Mouse (Mus musculus): ENCODE measurements around the gene Oas1d.
"Not testable (repeated sequence)": the region's sequence is repeated elsewhere in the genome, so short reads cannot be mapped to it uniquely, and the experiment has no call there.

Gene Oas1d

DNA sequence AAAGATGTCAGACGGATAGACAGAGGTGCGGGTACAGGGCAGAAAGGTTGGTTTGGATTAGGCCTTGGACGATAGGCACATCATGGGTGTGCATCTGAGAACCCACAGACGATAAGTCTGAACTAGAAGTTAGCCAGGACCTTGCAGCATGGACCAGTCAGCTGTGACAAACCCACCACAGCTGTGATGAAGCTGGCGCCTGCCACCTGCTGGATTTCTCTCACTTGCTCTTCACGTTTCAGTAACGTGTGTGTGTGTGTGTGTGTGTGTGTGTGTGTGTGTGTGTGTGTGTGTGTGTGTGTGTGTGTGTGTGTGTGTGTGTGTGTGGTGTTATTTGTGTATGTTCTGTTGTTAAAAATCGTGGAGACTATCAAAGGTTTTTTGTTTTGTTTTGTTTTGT is at the start of gene Oas1d:
Oas1d (plus strand) TSS at position 333 of the 400 bp plus-strand sequence.
- not testable (repeated sequence) for DNase-seq

GRCm38 (mm10) chr5:120865336-120865860 is 48.9 kb upstream of the Oas1d start:
- DNase-seq: no peak

DNA sequence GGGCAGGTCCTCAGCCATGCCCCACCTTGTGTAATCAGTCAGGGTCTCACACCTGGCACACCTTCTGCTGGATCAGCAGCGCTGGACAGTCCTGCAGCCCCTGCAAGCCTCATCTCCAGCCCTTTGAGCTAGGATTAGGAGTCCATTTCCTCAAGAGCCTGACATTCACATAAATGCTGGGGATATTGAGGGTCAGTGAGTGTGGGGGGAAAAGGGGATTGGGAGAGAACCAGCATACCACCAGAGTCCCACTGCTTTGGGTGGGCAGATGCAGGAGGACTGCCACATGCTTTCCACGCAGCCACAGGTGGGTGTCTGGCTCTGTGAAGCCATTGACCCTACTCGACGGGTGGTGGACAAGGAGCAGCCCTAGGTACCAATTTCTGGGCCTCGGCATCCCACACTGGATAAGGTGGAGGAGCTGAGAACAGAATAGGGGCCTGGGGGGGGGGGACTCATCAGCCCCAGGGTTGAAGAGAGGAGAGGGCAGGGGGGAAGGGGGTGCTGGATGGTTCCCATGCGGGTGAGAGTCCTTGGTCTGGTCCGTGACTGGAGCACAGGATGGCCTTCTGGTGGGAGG is 44.8 kb upstream of the Oas1d start:
- DNase-seq: no peak

DNA sequence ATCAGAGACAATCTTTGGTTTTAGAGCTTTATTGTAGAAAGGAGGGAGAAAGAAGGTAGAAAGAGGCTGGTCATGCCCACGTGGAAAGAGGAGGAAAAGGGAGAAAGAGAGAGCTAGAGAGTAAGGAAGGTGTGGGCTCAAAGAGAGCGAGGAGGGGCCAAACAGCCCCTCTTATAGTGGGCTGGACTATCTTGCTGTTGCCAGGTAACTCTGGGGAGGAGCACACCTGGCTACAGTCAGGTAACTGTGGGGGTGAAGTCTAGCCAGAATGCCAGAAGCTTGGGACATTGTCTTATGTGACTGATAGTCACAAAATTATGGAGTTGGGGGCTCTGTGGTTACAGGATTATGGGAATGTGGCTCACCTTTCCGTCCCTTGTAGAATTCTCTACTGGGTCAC is 44.3 kb upstream of the Oas1d start:
- no peak for DNase-seq

DNA sequence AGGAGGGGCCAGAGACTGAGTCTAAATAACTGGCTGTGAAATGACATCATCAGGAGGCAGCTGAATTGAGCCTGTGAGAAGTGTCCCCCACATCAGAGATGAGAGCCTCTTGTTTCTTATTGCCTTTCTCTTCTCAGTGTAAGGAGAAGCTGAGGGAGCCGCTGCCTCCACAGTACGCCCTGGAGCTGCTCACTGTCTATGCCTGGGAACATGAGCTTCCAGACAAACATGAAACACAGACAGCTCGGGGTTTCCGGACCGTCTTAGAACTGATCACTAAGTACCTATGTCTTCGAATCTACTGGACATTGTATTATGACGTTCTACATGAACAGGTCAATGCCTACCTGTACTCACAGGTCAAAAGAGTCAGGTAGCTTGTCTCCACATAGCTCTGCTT is 43.6 kb upstream of the Oas1d start:
- DNase-seq: no peak

DNA sequence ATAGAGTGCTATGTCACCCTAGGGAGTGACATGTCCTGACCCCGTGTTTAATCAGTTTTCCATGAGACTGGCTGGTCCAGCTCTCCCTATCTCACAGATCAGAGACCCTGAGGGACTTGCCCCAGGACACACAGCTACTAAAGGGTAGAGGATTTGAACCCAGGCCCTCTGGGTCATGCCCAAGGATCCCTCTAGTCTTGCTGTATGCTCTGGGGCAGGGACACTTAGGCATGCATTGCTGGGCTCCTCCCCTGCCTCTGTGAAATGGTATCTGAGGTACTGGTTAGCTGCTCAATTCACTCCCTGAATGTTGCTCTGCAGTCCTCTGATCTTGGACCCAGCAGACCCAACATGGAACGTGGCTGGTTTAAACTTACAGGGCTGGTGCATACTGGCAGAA is 42.9 kb upstream of the Oas1d start:
- no peak for DNase-seq

DNA sequence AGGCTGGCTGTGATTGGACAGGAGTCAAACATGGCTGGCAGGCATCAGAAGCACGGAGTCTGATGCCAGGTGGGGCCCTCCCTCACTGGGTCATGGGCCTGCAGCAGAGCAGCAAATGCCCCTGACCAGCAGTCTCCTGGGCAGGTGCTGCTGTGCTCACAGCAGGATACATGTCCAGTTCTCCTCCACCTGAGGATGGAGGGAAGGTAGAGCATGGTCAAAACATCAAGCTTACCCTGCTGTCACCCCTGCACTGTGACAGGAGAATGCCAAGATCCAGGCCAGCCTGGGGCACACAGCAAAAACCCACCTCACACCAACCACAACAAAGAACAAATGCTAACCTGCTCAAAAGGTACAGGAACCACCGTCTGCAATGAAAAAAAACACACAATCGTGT is 37.5 kb upstream of the Oas1d start:
- not testable (repeated sequence) for DNase-seq

DNA sequence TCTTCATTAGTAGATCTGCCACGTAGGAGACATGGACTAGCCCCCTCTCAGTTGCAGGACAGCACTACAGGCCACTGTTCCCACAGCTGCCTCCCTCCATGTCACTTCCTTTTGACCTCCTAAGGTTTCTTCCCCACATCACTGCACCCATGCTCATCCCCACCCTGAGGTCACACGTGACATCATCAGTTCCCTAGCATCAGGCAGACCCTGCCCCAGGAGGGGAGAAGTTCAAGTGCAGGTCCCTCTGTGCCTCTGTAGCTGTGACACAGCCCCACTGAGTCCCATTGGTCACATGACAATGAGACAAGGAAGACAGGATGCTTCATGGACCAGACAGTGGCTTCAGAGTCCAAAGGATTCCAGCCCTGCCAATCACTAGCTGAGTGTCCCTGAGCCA is 36.9 kb upstream of the Oas1d start:
- not testable (repeated sequence) for DNase-seq

- DNase-seq: not testable (repeated sequence)
These were observed 35.5 kb upstream of the Oas1d start for GRCm38 (mm10) chr5:120878803-120879202.

- not testable (repeated sequence) for DNase-seq
These were observed 32.7 kb upstream of the Oas1d start for GRCm38 (mm10) chr5:120881681-120882080.

- DNase-seq: not testable (repeated sequence)
These were observed 26.9 kb upstream of the Oas1d start, which contains the start of gene Oas1g for GRCm38 (mm10) chr5:120887413-120887812. Oas1g (minus strand) TSS chr5:120887613.

DNA sequence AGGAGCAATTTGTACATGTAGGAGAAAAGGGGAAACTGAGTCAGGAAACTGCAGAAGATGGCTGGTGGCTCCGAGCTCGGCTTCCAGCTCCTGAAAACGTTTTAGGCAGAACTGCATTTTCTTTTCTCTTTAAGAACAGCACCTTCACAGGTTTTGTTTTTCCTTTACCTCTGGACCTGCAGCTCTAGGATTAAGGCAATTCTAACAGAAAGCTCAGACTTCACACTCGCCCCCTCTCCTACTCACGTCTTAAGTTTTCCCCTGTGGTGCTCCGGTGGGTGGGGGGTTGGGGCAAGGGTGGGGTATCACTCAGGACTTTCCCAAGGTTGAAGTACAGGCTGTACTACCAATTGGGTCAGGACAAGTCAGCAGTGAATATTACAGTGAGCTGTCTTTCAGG is 26.5 kb upstream of the Oas1d start:
- no peak for DNase-seq

GRCm38 (mm10) chr5:120888294-120888815 is 26.0 kb upstream of the Oas1d start:
- DNase-seq: not testable (repeated sequence)

DNA sequence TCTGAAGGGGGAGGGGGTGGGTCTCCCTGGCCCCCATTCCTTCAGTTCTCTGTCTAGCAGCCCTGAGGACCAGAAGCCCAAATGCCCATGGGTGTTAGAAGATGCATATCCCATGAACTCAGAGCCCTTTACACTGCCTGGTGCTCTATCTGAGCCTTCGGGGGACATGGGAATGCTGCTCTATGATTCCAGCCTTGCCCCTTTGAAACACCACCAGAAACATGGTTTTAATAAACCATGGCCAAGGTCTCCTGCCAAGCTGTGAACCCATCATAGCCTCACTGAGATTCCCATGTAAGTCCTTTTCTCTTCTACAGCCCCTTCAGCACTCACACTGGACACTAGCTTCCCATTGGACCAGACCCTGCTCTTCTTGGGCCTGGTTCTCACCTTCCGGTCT is 24.3 kb upstream of the Oas1d start:
- no peak for DNase-seq

GRCm38 (mm10) chr5:120890991-120891390 is 23.3 kb upstream of the Oas1d start:
- no peak for DNase-seq

- DNase-seq: not testable (repeated sequence)
These were observed 22.6 kb upstream of the Oas1d start for GRCm38 (mm10) chr5:120891566-120892242.

GRCm38 (mm10) chr5:120892243-120892660 is 22.1 kb upstream of the Oas1d start:
- no peak for DNase-seq

DNA sequence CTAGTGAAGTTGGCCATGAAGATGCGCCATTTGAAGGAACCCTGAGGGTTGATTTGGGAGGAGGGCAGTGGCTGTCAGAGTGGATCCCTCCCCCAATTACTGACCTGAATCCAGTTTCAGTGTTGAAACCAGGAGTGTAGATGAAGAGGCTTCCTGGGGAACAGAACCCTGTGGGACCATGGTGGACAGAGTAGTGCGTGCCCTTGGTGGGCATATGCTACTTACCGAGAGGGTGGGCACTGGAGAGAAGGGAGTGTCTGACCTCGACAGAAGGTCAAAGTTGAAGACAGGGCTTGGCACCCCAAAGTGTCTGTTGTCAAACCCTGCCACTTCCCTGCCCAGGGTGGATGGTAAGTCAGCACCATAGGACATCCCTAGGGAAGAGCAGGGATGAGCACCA is 20.5 kb upstream of the Oas1d start:
- DNase-seq: not testable (repeated sequence)

DNA sequence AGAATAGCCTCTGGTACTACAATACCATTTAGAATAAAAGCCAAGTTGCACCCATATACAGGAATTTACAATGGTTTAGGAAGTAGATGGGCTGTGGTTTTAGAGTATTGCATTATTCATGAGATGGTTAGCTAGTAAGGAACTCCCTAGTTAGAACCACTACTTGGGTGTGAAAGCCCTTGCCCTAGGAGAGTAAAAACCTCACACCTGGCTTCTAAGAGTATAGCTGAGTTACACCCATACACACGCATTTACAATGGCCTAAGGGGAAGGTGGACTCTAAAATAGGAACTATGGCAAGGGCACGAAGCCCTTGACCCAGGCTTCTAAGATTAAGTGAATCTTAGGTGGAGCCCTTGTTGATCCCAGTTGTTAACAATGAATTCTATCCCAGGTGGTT is 19.6 kb upstream of the Oas1d start:
- not testable (repeated sequence) for DNase-seq

DNA sequence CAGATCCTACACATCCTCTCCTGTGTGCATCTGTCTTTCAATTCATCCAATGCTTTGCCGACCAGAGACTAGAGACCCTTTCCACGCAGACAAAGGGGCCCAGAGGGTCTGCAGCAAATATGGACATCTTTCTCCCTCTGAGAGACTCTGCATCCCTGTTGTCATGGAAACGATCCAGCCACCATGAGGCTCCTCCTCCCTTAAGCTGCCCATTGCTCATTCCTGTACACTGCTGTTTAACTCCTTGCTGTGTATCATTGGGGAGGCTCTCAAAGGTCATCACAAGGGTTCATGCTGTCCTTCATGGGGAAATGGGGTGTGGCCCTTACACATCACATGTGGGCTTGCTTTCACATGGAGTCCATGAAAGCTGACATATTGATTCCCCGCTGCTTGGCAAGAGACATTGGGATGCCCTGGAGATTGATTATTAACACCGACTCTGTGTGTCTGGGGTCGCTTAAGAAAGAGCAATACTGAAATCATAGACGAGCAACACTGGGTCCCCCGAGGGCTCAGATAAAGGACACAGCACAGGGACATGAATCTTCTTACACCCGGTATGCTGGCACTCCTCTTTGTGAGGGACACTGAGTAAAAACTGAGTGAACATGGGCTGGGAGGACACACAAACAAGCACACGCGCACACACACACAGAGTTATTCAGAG is 19.0 kb upstream of the Oas1d start:
- DNase-seq: no peak

GRCm38 (mm10) chr5:120898307-120898706 is 16.0 kb upstream of the Oas1d start:
- DNase-seq: no peak

GRCm38 (mm10) chr5:120898726-120899125 is 15.6 kb upstream of the Oas1d start:
- no peak for DNase-seq

DNA sequence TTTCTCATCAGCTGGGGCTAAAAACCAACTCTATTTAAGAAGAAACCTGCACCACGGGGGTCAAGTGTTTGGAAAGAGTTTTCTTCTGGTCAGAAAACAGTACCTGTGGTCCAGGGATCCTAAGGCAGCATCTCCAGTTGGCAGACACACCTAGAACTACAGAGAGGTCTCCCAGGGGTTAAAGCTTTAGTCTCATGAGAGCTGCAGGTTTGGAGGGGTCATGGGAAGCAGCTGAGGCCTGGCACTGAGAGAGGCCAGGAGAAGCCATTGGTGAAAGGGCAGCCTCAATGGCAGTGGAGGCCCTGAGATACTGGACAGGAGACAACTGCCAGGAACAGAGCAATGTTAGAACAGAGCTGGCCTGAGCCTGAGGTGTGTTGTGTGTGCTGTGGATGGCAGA is 13.7 kb upstream of the Oas1d start:
- DNase-seq: no peak

DNA sequence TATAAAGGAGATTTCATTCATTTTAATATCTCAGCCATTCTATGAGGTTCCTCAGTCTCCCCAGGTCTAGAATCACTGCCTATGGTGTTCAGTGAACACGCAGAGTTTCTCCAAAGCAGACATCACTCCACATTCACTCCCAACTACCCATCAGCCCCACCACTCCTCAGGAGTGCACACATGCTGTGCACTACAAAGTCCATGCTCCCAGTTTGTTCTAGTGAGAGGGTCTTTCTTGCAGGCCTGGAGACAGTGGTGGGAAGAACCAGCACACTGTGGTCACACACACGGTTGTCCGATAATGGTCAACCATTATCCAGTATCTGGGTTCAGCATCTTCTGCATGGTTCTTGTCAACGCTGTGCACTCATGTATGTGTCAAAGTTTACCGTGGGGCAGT is 12.3 kb upstream of the Oas1d start:
- DNase-seq: no peak

Data from kidney, postnatal 14 days (tissue).